ENCODE assay signal across 24 mouse cellular contexts in genomic region chr7:101857094-101857493, GRCm38 (mm10). TPM values are rescaled to one million over a fixed set of nuclear protein-coding genes. Genes with fewer than 3 reads are reported as not detected.
DNase-seq lines count a peak whose midpoint lies in the region; ATAC-seq and TF ChIP-seq lines count a peak whose summit lies in the region.
"Had no signal": no experiment of that assay in that cellular context is flagged by ENCODE, and none has a peak within 500 bp of the region (broad histone marks: within the 10 kb centered on the region; RNA-seq: fewer than 3 reads in every experiment).

TSS of gene Folr2 (minus strand) at chr7:101857194.

- DNase-seq in kidney, adult 2 months = no peak
- DNase-seq in kidney, adult 18-20 months = no peak
- no peak for DNase-seq in urinary bladder, adult 2 months (ENCODE audit: low spot score)
- DNase-seq in urinary bladder, postnatal 10 days (ENCODE audit: low spot score) = no peak
- no peak for DNase-seq in testis, postnatal 14 days (ENCODE audit: low spot score)
- no peak for DNase-seq in right cerebral cortex, adult 2 months (ENCODE audit: low spot score in 2 of 2)
- DNase-seq: adrenal gland, adult 8-10 months; adrenal gland, postnatal 36 days; cerebellum, adult 18-20 months; cerebellum, adult 9-11 months; cerebellum, postnatal 36 days; forebrain, postnatal 0 days; gastrocnemius, postnatal 25 days; heart, adult 18-20 months; heart, postnatal 10 days; heart, postnatal 4 days had no signal

- TF ChIP-seq POLR2A in kidney, adult 2 months (IDR thresholded peaks at IDR 0.05; ENCODE audit: low read depth, low read length) = no peak

- H3K27ac ChIP-seq in kidney, adult 2 months (ENCODE audit: insufficient read depth, low read depth, low read length) = no peak within 1 kb of the TSS
- H3K27ac ChIP-seq: embryonic facial prominence, embryonic 10.5 days; forebrain, embryonic 13.5 days; heart, embryonic 10.5 days; hindbrain, embryonic 12.5 days; hindbrain, postnatal 0 days had no signal

- TF ChIP-seq CTCF in kidney, adult 2 months (conservative IDR thresholded peaks at IDR 0.05; ENCODE audit: insufficient read depth, insufficient read length, low read depth, low read length) = no peak

- peaks cover 3% of the 10 kb centered on the region; the same call in 1 of the 2 replicates for H3K36me3 ChIP-seq in kidney, adult 2 months (ENCODE audit: control insufficient read depth, insufficient read depth, low read length)
- H3K36me3 ChIP-seq: embryonic facial prominence, embryonic 10.5 days; heart, embryonic 10.5 days; hindbrain, embryonic 12.5 days had no signal

- H3K27me3 ChIP-seq in kidney, adult 2 months (replicated peaks; ENCODE audit: control insufficient read depth, insufficient read depth, low read length) = no peaks in the 10 kb centered on the region
- H3K27me3 ChIP-seq: CH12.LX; forebrain, embryonic 13.5 days; hindbrain, embryonic 12.5 days; Patski had no signal

- H3K4me1 ChIP-seq in kidney, adult 2 months (ENCODE audit: control insufficient read depth, insufficient read depth, low read length) = peaks cover 2% of the 10 kb centered on the region; the same call in 1 of the 2 replicates
- H3K4me1 ChIP-seq: embryonic facial prominence, embryonic 10.5 days; forebrain, embryonic 13.5 days; heart, embryonic 10.5 days; hindbrain, embryonic 12.5 days had no signal

- H3K4me3 ChIP-seq in kidney, adult 2 months (ENCODE audit: insufficient read depth, low read depth, low read length) = no peak within 1 kb of the TSS
- H3K4me3 ChIP-seq: embryonic facial prominence, embryonic 10.5 days; forebrain, embryonic 13.5 days; heart, embryonic 10.5 days; hindbrain, embryonic 12.5 days had no signal

- ATAC-seq in granulocyte monocyte progenitor cell, adult 5-6 weeks (replicated peaks; ENCODE audit: poor library complexity, severe bottlenecking) = peak; percentile 76
- ATAC-seq: forebrain, embryonic 13.5 days; forebrain, postnatal 0 days; hindbrain, postnatal 0 days; Patski had no signal

- WGBS in kidney, adult 2 months = 89% methylated on average over 4 of the region's 4 CpGs

RNA-seq across cellular contexts. Expression of gene Folr2, which starts in this region (rescaled TPM):
- polyA plus RNA-seq in kidney, adult 2 months (2012; rRNA removed) = 11.2 and 11.7 TPM in 2 replicates
- polyA plus RNA-seq in urinary bladder, adult 2 months (2012; rRNA removed) = 63.8 and 99.3 TPM in 2 replicates
- total RNA-seq in granulocyte monocyte progenitor cell, adult 5-6 weeks (2014; fragmentation: Nextera tagmentation) = not detected in 2 replicates
- total RNA-seq in granulocyte monocyte progenitor cell, adult 5-6 weeks (2017) = not detected in 2 replicates
- total RNA-seq: CH12.LX had no signal
- polyA plus RNA-seq: heart, embryonic 10.5 days; Patski had no signal

Comparison
In these comparisons a context has a peak if more than half of its experiments do, and no peak if none do; other contexts are left out.
1. Peak in ATAC-seq in granulocyte monocyte progenitor cell, adult 5-6 weeks; RNA of the gene not detected or under 1 TPM.